In genomic region chr5:146905486-146906172, GRCm38 (mm10) we compare ENCODE assay signal across 7 mouse cellular contexts. TPM values are rescaled to one million over a fixed set of nuclear protein-coding genes. Genes with fewer than 3 reads are reported as not detected.
A peak's percentile ranks its signal among the peaks of the same experiment; 100 is the strongest.
DNase-seq lines count a peak whose midpoint lies in the region; ATAC-seq and TF ChIP-seq lines count a peak whose summit lies in the region.

No protein-coding gene starts in this region.

- H3K4me1 ChIP-seq in cortical plate, adult 2 months (ENCODE audit: control insufficient read depth, insufficient read depth, low read length), result no peaks in the 10 kb centered on the region
- H3K4me1 ChIP-seq in midbrain, embryonic 11.5 days (ENCODE audit: control insufficient read depth, insufficient read depth, low read length), result no peaks in the 10 kb centered on the region

- no peak overlapping the region for H3K4me3 ChIP-seq in cortical plate, adult 2 months (ENCODE audit: insufficient read depth, low read length)
- H3K4me3 ChIP-seq in midbrain, embryonic 11.5 days (ENCODE audit: low read depth, low read length), result no peak overlapping the region

- ATAC-seq in inflammation-experienced regulatory T-cells, adult 6 months, result peak; percentile 62
- ATAC-seq in midbrain, embryonic 11.5 days (ENCODE audit: low FRiP score), result peak; percentile 82

- H3K9me3 ChIP-seq in midbrain, embryonic 11.5 days (ENCODE audit: control insufficient read depth, low read length), result no peaks in the 10 kb centered on the region

- intact Hi-C loops in left cerebral cortex, postnatal 4 days (cut with DNase I), result no loop called here

- H3K27ac ChIP-seq in cortical plate, adult 2 months (ENCODE audit: insufficient read depth, low read length), result no peak overlapping the region
- H3K27ac ChIP-seq in midbrain, embryonic 11.5 days (ENCODE audit: low read depth, low read length), result no peak overlapping the region

- H3K9ac ChIP-seq in midbrain, embryonic 11.5 days (ENCODE audit: low read length), result no peak overlapping the region

- 0 out of 2 replicates have a peak overlapping the region, but pooled peaks have one; percentile 16 for H3K4me2 ChIP-seq in midbrain, embryonic 11.5 days

- WGBS in midbrain, embryonic 11.5 days, result 27% methylated on average over 14 of the region's 14 CpGs

- no peaks in the 10 kb centered on the region for H3K27me3 ChIP-seq in midbrain, embryonic 11.5 days (ENCODE audit: control insufficient read depth, insufficient read depth, low read length)

- no peaks in the 10 kb centered on the region for H3K36me3 ChIP-seq in midbrain, embryonic 11.5 days (ENCODE audit: control insufficient read depth, insufficient read depth, low read length)

- DNase-seq in adrenal gland, adult 2 months, result peak; percentile 49
- peak; percentile 84 for DNase-seq in gastrocnemius, postnatal 10 days
- DNase-seq in left cerebral cortex, postnatal 4 days, result peak; percentile 81
- DNase-seq in midbrain, embryonic 11.5 days (ENCODE audit: low spot score, missing footprints), result peak; percentile 98
- DNase-seq in skeletal muscle tissue, adult 2 months (ENCODE audit: low read depth, low spot score), result peak; percentile 15

- TF ChIP-seq CTCF in cortical plate, adult 2 months (IDR thresholded peaks at IDR 0.05; ENCODE audit: extremely low read depth, insufficient read depth, low read length), result peak; percentile 89

- TF ChIP-seq POLR2A in cortical plate, adult 2 months (IDR thresholded peaks at IDR 0.05; ENCODE audit: extremely low read depth, insufficient read depth, low read length), result no peak

RNA-seq across cellular contexts. Expression of gene Gtf3a, which starts 42.8 kb away (rescaled TPM):
- total RNA-seq in adrenal gland, adult 2 months (2021), result 10 to 100 TPM; 30.1 to 30.4 TPM
- 47.9 and 51.0 TPM in 2 replicates for polyA plus RNA-seq in adrenal gland, adult 2 months (2012; rRNA removed)
- 53.7 and 55.6 TPM in 2 replicates for polyA plus RNA-seq in cortical plate, adult 2 months (2012; rRNA removed)
- 10 to 100 TPM; 31.7 to 33.3 TPM for total RNA-seq in gastrocnemius, postnatal 10 days (2021)
- polyA plus RNA-seq in inflammation-experienced regulatory T-cells, adult 6 months (2017; shearing (Covaris generic)), result 10 to 100 TPM; 13.5 to 44.2 (median 38.2) TPM
- total RNA-seq in left cerebral cortex, postnatal 4 days (2021), result 10 to 100 TPM; 43.5 to 49.4 TPM
- polyA plus RNA-seq in midbrain, embryonic 11.5 days (2014; fragmentation: Nextera tagmentation; extraction: Ambion mirVana), result 102 TPM in 2 replicates

RNA-seq across cellular contexts. Expression of gene Mtif3, which starts 58.0 kb away (rescaled TPM):
- total RNA-seq in adrenal gland, adult 2 months (2021), result 10 to 100 TPM; 29.0 to 39.8 TPM
- polyA plus RNA-seq in adrenal gland, adult 2 months (2012; rRNA removed), result 8.6 and 9.5 TPM in 2 replicates
- polyA plus RNA-seq in cortical plate, adult 2 months (2012; rRNA removed), result 20.3 and 20.7 TPM in 2 replicates
- 10 to 100 TPM; 21.8 to 27.5 TPM for total RNA-seq in gastrocnemius, postnatal 10 days (2021)
- 10 to 100 TPM; 44.4 to 59.1 (median 50.4) TPM for polyA plus RNA-seq in inflammation-experienced regulatory T-cells, adult 6 months (2017; shearing (Covaris generic))
- 10 to 100 TPM; 16.0 to 16.6 TPM for total RNA-seq in left cerebral cortex, postnatal 4 days (2021)
- 24.2 and 24.3 TPM in 2 replicates for polyA plus RNA-seq in midbrain, embryonic 11.5 days (2014; fragmentation: Nextera tagmentation; extraction: Ambion mirVana)

Comparison
In these comparisons a context has a peak if more than half of its experiments do, and no peak if none do; other contexts are left out.
1. DNase-seq: peak in every context shown above with its lines; median percentile 98 in midbrain, embryonic 11.5 days; 84 in gastrocnemius, postnatal 10 days; 81 in left cerebral cortex, postnatal 4 days; 49 in adrenal gland, adult 2 months; 15 in skeletal muscle tissue, adult 2 months.